Mouse (Mus musculus): ENCODE results near the gene Wif1. TPM values are rescaled to one million over a fixed set of nuclear protein-coding genes. Genes with fewer than 3 reads are reported as not detected.

Wif1 gene
- polyA plus RNA-seq, 1 experiment from 2014 or later, result 6.2 TPM

DNA sequence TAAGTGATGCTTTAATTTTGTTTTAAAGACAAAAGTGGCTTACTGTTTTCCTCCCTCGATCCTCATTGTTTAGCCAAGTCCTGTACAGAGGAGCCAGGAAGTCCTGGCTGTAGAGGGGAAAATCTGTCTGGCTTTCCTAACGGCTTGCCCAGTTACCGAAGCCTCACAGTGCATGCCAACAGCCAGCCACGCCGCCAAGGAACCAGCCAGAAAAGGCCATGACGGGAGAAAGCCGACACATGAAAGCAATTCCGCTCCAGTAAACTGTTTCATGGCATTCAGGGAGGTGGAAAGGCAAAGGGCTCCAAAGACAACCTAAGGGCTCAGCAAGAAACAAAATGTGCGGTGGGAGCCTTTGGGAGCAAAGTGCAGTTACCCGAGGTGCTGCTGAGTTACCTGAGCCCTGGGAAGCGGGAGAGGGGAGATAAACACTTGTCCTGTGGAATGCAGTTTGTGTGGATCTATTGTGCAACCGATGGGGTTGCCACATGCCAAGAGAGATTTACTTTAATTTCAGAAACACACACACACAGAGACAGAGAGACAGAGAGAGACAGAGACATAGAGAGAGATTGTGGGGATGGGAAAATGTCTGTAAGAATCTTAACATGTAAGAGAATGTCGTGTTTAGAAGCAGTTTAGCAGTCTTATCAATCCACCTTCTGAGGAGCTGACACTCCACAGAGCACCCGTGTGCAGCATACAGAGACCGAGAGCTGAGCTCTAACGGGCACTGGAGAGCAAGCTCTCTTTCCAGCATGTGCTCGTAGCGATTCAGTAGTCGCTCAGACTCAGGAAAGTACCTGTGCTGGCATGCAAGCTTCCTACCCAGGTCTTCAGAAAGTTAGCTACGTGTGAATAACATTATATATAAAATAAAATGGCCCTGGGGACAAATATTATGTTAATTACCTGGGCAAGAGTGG, 95.5 kb downstream of the Wif1 start:
- no peak overlapping the region for H3K27ac ChIP-seq (replicated peaks)
- 45% methylated on average over 20 of the region's 20 CpGs for WGBS
- peak overlapping the region; percentile 20; the same call in 1 of the 2 replicates for H3K4me2 ChIP-seq
- H3K4me1 ChIP-seq, result no peaks in the 10 kb centered on the region
- no peak overlapping the region for H3K9ac ChIP-seq
- no peaks in the 10 kb centered on the region for H3K27me3 ChIP-seq (replicated peaks)
- no peaks in the 10 kb centered on the region; the same call in 1 of the 2 replicates for H3K9me3 ChIP-seq
- H3K36me3 ChIP-seq, result no peaks in the 10 kb centered on the region
- no peak for ATAC-seq (ENCODE audit: extremely low read depth, insufficient number of reproducible peaks, low FRiP score, low TSS enrichment)
- no peak overlapping the region for H3K4me3 ChIP-seq

Other genes with a start within 250 kb of the Wif1 start
- gene Msrb3, start 134.9 kb upstream of the Wif1 start, polyA plus RNA-seq (2015; fragmentation: Nextera tagmentation; extraction: Ambion mirVana), result 20.6 and 24.8 TPM in 2 replicates
- 2.0 and 2.3 TPM in 2 replicates for gene Lemd3, start 54.6 kb upstream of the Wif1 start, polyA plus RNA-seq (2015; fragmentation: Nextera tagmentation; extraction: Ambion mirVana)